In genomic region chr8:122284659-122285261, GRCm38 (mm10) we compare ENCODE assay signal across 1 mouse cellular context.
TF ChIP-seq lines count a peak whose summit lies in the region.

No protein-coding gene starts in this region.

TF ChIP-seq in CH12.LX, 34 proteins besides CTCF, POLR2A, EP300 and RAD21 (continued from another document):
- no peak for TF ChIP-seq MAFK (IDR thresholded peaks at IDR 0.05; ENCODE audit: insufficient replicate concordance, low read length)
- 0 out of 2 replicates have a peak, but pooled peaks have one; percentile 14 for TF ChIP-seq JUN (IDR thresholded peaks at IDR 0.05; ENCODE audit: insufficient read depth, low read depth, low read length)
- peak; percentile 93 for TF ChIP-seq MYC (IDR thresholded peaks at IDR 0.05; ENCODE audit: low read depth, low read length)
- no peak for TF ChIP-seq E2F4 (IDR thresholded peaks at IDR 0.05; ENCODE audit: insufficient replicate concordance, low read depth, low read length)
- TF ChIP-seq PAX5 (IDR thresholded peaks at IDR 0.05; ENCODE audit: low read length): no peak
- no peak for TF ChIP-seq UBTF (IDR thresholded peaks at IDR 0.05; ENCODE audit: low read depth, low read length)
- TF ChIP-seq MAX (IDR thresholded peaks at IDR 0.05; ENCODE audit: low read length): peak; percentile 90
- TF ChIP-seq TBP (conservative IDR thresholded peaks at IDR 0.05; ENCODE audit: low read depth, low read length): peak; percentile 66
- TF ChIP-seq MXI1 (IDR thresholded peaks at IDR 0.05; ENCODE audit: low read depth, low read length): peak; percentile 73
